Mouse (Mus musculus): Measurements from ENCODE around the gene Iffo2. TPM values are rescaled to one million over a fixed set of nuclear protein-coding genes. Genes with fewer than 3 reads are reported as not detected.

Iffo2 gene
- polyA plus RNA-seq, 1 experiment from 2014 or later: 4.2 TPM

DNA sequence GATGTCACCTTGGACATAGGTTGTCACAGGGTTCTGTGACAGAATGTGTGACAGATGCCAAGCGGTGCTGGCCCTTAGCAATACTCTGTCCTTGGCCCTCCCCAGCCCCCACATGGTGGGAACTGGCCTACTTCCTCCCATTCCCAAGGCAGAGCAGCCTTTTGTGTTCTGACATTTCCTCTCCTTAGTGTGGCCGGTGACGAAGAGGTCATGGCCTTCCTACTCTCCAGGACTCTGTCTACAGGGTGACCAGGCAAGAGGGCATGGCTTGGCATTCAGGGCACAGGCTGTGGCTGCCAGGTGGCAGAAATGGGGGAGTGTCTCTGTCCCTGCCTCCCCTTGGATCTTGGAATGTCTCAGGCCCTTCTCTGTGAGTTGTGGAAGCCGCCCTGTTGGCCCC, 57.0 kb downstream of the Iffo2 start:
- Histone ChIP-seq H3K9me3 (no peaks in the 10 kb centered on the region), H3K27ac (replicated peaks) (peak overlapping the region; percentile 11; the same call in 1 of the 2 replicates), H3K4me1 (peaks cover 87% of the 10 kb centered on the region), H3K36me3 (replicated peaks) (no peaks in the 10 kb centered on the region), H3K4me3 (no peak overlapping the region), H3K27me3 (replicated peaks; ENCODE audit: low read depth, poor library complexity, severe bottlenecking) (no peaks in the 10 kb centered on the region)
- DNase-seq (ENCODE audit: low spot score): no peak
- 62% methylated on average over 4 of the region's 4 CpGs for WGBS

DNA sequence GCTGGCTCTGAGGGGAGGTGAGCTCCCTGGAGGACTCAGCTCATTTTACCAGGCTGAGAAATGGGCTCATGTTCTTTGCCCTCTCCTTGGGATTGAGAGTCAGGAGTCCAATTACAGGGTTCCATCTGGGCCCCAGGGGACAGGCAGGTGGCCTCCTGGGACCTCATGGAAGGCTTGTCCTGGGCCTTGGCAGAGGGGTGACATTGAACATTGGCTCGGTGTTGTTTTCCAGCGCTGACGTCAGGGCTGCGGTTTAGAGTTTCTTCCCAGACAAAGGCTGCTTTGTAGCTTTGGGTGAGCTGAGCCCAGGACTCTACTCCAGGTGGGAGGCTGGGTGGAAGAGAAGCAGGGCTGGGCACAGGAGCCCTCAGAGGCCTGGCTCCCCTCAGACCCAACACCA, 57.4 kb downstream of the Iffo2 start:
- Histone ChIP-seq H3K4me1 (peaks cover 87% of the 10 kb centered on the region), H3K27ac (replicated peaks) (peak overlapping the region; percentile 11; the same call in 1 of the 2 replicates), H3K4me3 (no peak overlapping the region), H3K9me3 (no peaks in the 10 kb centered on the region), H3K36me3 (replicated peaks) (no peaks in the 10 kb centered on the region), H3K27me3 (replicated peaks; ENCODE audit: low read depth, poor library complexity, severe bottlenecking) (no peaks in the 10 kb centered on the region)
- WGBS: 60% methylated on average over 4 of the region's 4 CpGs
- DNase-seq (ENCODE audit: low spot score): no peak

GRCm38 (mm10) chr4:139589351-139590027, 59.1 kb downstream of the Iffo2 start:
- Histone ChIP-seq H3K27ac (replicated peaks) (peak overlapping the region; percentile 70), H3K4me1 (peaks cover 87% of the 10 kb centered on the region), H3K9me3 (no peaks in the 10 kb centered on the region), H3K4me3 (no peak overlapping the region), H3K36me3 (replicated peaks) (no peaks in the 10 kb centered on the region), H3K27me3 (replicated peaks; ENCODE audit: low read depth, poor library complexity, severe bottlenecking) (no peaks in the 10 kb centered on the region)
- no peak for DNase-seq (ENCODE audit: low spot score)
- 38% methylated on average over 5 of the region's 5 CpGs for WGBS

DNA sequence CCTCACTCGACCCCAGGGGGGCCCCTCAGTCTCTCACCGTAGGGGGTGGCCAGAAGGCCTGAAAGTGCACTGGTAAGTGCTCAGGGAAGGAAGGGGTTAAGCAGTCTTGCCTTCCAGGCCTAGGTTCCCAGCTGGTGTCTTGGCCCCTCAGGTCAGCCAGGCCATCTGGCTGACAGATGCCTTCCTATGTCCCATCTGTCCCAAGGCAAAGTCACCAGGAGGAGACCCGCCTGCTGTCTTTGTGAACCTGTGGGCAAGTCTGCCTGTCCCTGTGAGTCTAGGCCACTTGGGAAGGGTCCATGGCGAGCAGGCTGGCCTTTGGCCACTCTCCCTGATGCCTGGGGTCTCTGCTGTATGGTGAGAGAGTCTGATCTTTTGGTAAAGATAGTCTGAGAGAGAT, 60.1 kb downstream of the Iffo2 start:
- peaks cover 85% of the 10 kb centered on the region for H3K4me1 ChIP-seq
- H3K4me3 ChIP-seq: no peak overlapping the region
- no peaks in the 10 kb centered on the region for H3K27me3 ChIP-seq (replicated peaks; ENCODE audit: low read depth, poor library complexity, severe bottlenecking)
- DNase-seq (ENCODE audit: low spot score): peak; percentile 69
- no peaks in the 10 kb centered on the region for H3K36me3 ChIP-seq (replicated peaks)
- 24% methylated on average over 4 of the region's 4 CpGs for WGBS
- peak overlapping the region; percentile 70 for H3K27ac ChIP-seq (replicated peaks)
- no peaks in the 10 kb centered on the region for H3K9me3 ChIP-seq

DNA sequence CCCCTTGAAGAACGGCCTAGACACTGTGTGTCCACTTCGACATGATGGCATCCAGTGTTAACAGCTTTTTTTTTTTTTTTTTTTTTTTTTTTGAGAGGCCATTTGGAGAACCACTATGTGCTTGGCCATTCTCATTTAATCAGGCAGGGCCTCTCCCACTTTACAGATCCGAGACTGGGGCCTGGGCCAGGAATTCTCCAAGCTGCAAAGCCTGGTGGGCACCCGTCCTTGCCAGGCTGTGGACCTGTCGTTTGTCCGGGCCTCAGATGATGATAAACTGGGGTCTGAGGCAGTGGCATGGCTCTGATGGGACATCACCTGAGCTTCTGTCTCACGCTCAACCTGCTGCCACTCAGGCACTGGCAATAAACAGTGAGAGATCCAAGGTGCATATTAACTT, 62.5 kb downstream of the Iffo2 start:
- Histone ChIP-seq H3K9me3 (no peaks in the 10 kb centered on the region), H3K4me1 (peaks cover 86% of the 10 kb centered on the region), H3K27ac (replicated peaks) (peak overlapping the region; percentile 58; the same call in 1 of the 2 replicates), H3K27me3 (replicated peaks; ENCODE audit: low read depth, poor library complexity, severe bottlenecking) (no peaks in the 10 kb centered on the region), H3K36me3 (replicated peaks) (no peaks in the 10 kb centered on the region), H3K4me3 (no peak overlapping the region)
- 78% methylated on average over 7 of the region's 7 CpGs for WGBS
- no peak for DNase-seq (ENCODE audit: low spot score)

- H3K27ac ChIP-seq (replicated peaks): peak overlapping the region; percentile 58
- WGBS: 71% methylated on average over 6 of the region's 6 CpGs
Measured at GRCm38 (mm10) chr4:139593383-139593782, 63.0 kb downstream of the Iffo2 start.

GRCm38 (mm10) chr4:139594062-139594461, 63.7 kb downstream of the Iffo2 start:
- Histone ChIP-seq H3K4me3 (no peak overlapping the region), H3K36me3 (replicated peaks) (no peaks in the 10 kb centered on the region), H3K27me3 (replicated peaks; ENCODE audit: low read depth, poor library complexity, severe bottlenecking) (no peaks in the 10 kb centered on the region), H3K9me3 (no peaks in the 10 kb centered on the region), H3K4me1 (peaks cover 95% of the 10 kb centered on the region), H3K27ac (replicated peaks) (peak overlapping the region; percentile 58; the same call in 1 of the 2 replicates)
- 36% methylated on average over 3 of the region's 3 CpGs for WGBS
- DNase-seq (ENCODE audit: low spot score): no peak

More at GRCm38 (mm10) chr4:139593383-139593782, 63.0 kb downstream of the Iffo2 start:
- Histone ChIP-seq H3K4me3 (no peak overlapping the region), H3K27me3 (replicated peaks; ENCODE audit: low read depth, poor library complexity, severe bottlenecking) (no peaks in the 10 kb centered on the region), H3K4me1 (peaks cover 88% of the 10 kb centered on the region), H3K36me3 (replicated peaks) (no peaks in the 10 kb centered on the region), H3K9me3 (no peaks in the 10 kb centered on the region)
- no peak for DNase-seq (ENCODE audit: low spot score)

DNA sequence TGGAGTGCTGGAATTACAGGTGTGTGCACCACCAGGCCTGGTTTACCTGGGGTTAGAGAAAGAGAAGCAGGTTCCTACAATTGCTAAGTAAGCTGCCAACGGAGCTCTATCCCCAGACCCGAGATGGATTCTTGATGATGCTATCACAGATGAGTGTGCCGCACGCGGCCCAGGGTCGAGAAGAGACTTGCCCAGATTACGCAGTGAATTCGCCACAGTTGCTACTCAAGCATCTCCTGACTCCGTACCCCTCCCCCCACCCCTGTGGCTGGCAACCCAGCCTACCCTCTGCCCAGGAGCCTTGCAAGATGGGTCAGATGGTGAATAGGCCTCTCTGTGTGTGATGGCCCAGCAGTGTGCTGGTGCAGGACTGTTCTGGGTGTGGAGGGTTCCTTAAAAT, 66.4 kb downstream of the Iffo2 start:
- H3K9me3 ChIP-seq: no peaks in the 10 kb centered on the region
- no peaks in the 10 kb centered on the region for H3K36me3 ChIP-seq (replicated peaks)
- peak; percentile 53 for DNase-seq (ENCODE audit: low spot score)
- 16% methylated on average over 9 of the region's 9 CpGs for WGBS
- peak overlapping the region; percentile 1; the same call in 1 of the 2 replicates for H3K4me3 ChIP-seq
- H3K27me3 ChIP-seq (replicated peaks; ENCODE audit: low read depth, poor library complexity, severe bottlenecking): no peaks in the 10 kb centered on the region
- peaks cover 96% of the 10 kb centered on the region for H3K4me1 ChIP-seq
- peak overlapping the region; percentile 88 for H3K27ac ChIP-seq (replicated peaks)

GRCm38 (mm10) chr4:139597286-139598284, 67.2 kb downstream of the Iffo2 start:
- Histone ChIP-seq H3K9me3 (no peaks in the 10 kb centered on the region), H3K27me3 (replicated peaks; ENCODE audit: low read depth, poor library complexity, severe bottlenecking) (no peaks in the 10 kb centered on the region), H3K4me1 (peaks cover 98% of the 10 kb centered on the region), H3K36me3 (replicated peaks) (no peaks in the 10 kb centered on the region), H3K27ac (replicated peaks) (peak overlapping the region; percentile 88), H3K4me3 (peak overlapping the region; percentile 41; the same call in 1 of the 2 replicates)
- WGBS: 50% methylated on average over 20 of the region's 20 CpGs
- no peak for DNase-seq (ENCODE audit: low spot score)

GRCm38 (mm10) chr4:139598356-139598755, 68.0 kb downstream of the Iffo2 start:
- WGBS: 26% methylated on average over 13 of the region's 13 CpGs
- Histone ChIP-seq H3K27ac (replicated peaks) (peak overlapping the region; percentile 88), H3K36me3 (replicated peaks) (no peaks in the 10 kb centered on the region), H3K4me3 (peak overlapping the region; percentile 41), H3K9me3 (no peaks in the 10 kb centered on the region), H3K4me1 (peaks cover 97% of the 10 kb centered on the region), H3K27me3 (replicated peaks; ENCODE audit: low read depth, poor library complexity, severe bottlenecking) (no peaks in the 10 kb centered on the region)
- no peak for DNase-seq (ENCODE audit: low spot score)

GRCm38 (mm10) chr4:139598950-139599518, 68.7 kb downstream of the Iffo2 start:
- Histone ChIP-seq H3K9me3 (no peaks in the 10 kb centered on the region), H3K36me3 (replicated peaks) (no peaks in the 10 kb centered on the region), H3K27ac (replicated peaks) (peak overlapping the region; percentile 88), H3K4me1 (peaks cover 91% of the 10 kb centered on the region), H3K4me3 (peak overlapping the region; percentile 41), H3K27me3 (replicated peaks; ENCODE audit: low read depth, poor library complexity, severe bottlenecking) (no peaks in the 10 kb centered on the region)
- under 1% methylated on average over 12 of the region's 12 CpGs for WGBS
- DNase-seq (ENCODE audit: low spot score): peak; percentile 96

Data from embryonic facial prominence, embryonic 10.5 days (tissue).